Mouse (Mus musculus) kidney, adult 2 months (tissue): ENCODE measurements at regions not wholly inside any gene's neighbourhood (a gene's known extent, or its start where the extent isn't known, plus 50 kb on each side); places are given as distances from the start of the nearest gene placed in this dataset.

Experiments
- CTCF ChIP-seq: fragments of 200-500 bp; conservative IDR thresholded peaks from 2 replicates; pipeline ENCODE4 v1.5.1; 2011; ENCODE audit warnings: low read depth, mild to moderate bottlenecking, control low read depth, low read length, moderate library complexity, mixed read lengths; ENCODE audit not compliant: insufficient read depth, insufficient read length
- POLR2A ChIP-seq: fragments of 200-500 bp; IDR thresholded peaks from one replicate; pipeline ENCODE4 v1.6.1; 2011; ENCODE audit warnings: low read depth, low read length, control low read depth

DNA sequence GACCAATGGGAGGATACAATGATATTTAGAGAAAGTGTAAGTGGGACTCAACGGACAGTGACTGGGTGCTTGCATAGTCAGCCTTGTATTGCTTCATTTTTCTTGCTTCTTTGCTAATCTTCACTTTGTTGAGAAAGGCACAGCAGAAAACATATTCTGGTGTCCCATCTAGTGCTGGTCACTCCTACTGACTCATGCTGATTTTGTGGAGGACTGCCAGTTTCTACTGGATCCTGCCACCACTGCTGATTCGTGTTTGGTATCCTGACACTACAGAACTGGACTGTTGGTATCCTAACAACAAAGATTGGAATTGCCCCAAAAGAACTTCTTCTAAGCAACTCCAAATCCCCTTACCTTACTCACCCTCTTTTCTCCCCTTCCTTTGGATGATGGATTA lies 847.2 kb upstream of the Lrfn5 start:
- TF ChIP-seq CTCF (no peak), POLR2A (no peak)
